Mouse (Mus musculus) liver, embryonic 11.5 days (tissue): ENCODE results near the gene Ift81. TPM values are rescaled to one million over a fixed set of nuclear protein-coding genes. Genes with fewer than 3 reads are reported as not detected.

ENCODE experiments used
- ATAC-seq: fragments of 200-750 bp; cut with Nextera tagmentation; replicated peaks from 2 replicates; pipeline ENCODE4 v1.8.0; 2017; ENCODE audit warnings: moderate number of reproducible peaks, mild to moderate bottlenecking, moderate TSS enrichment, moderate library complexity; ENCODE audit not compliant: low FRiP score
- DNase-seq: peaks from one replicate; pipeline ENCODE4 v3.0.0-alpha.2; 2017; ENCODE audit warnings: low spot score
- H3K27ac ChIP-seq: fragments of 300-500 bp; sonication (generic); 2 replicates; pipeline ENCODE4 v1.5.1; 2014; ENCODE audit warnings: mild to moderate bottlenecking, low read depth, low read length, control low read depth
- H3K27me3 ChIP-seq: fragments of 300-500 bp; sonication (generic); replicated peaks from 2 replicates; pipeline ENCODE4 v1.6.1; 2014; ENCODE audit warnings: low read length, mixed read lengths; ENCODE audit not compliant: control insufficient read depth, insufficient read depth
- H3K36me3 ChIP-seq: fragments of 300-500 bp; sonication (generic); 2 replicates; pipeline ENCODE4 v1.6.1; 2014; ENCODE audit warnings: mild to moderate bottlenecking, low read length, moderate library complexity, mixed read lengths; ENCODE audit not compliant: control insufficient read depth, insufficient read depth
- H3K4me1 ChIP-seq: fragments of 300-500 bp; sonication (generic); replicated peaks from 2 replicates; pipeline ENCODE4 v1.6.1; 2014; ENCODE audit warnings: low read length, mixed read lengths; ENCODE audit not compliant: control insufficient read depth, insufficient read depth
- H3K4me2 ChIP-seq: fragments of 300-500 bp; sonication (generic); 2 replicates; pipeline ENCODE4 v1.6.1; 2014; ENCODE audit warnings: mild to moderate bottlenecking, control low read depth, moderate library complexity
- H3K4me3 ChIP-seq: fragments of 300-500 bp; sonication (generic); 2 replicates; pipeline ENCODE4 v1.5.1; 2014; ENCODE audit warnings: low read depth, low read length, control low read depth
- H3K9ac ChIP-seq: fragments of 300-500 bp; sonication (generic); 2 replicates; pipeline ENCODE4 v1.6.1; 2014; ENCODE audit warnings: low read depth, low read length, control low read depth
- H3K9me3 ChIP-seq: fragments of 300-500 bp; sonication (generic); 2 replicates; pipeline ENCODE4 v1.6.1; 2016; ENCODE audit warnings: low read length, inconsistent platforms, mixed read lengths; ENCODE audit not compliant: control insufficient read depth
- WGBS: fragments of 180-500 bp; shearing (Covaris S2); extraction: QIAGEN DNeasy Blood & Tissue Kit; methylation state at CpG from one replicate; pipeline ENCODE4 v1.1.7; 2014; 5-methylcytosine and 5-hydroxymethylcytosine counted together
- polyA plus RNA-seq: library from polyadenylated mRNA; unstranded; fragments of >200 nt; fragmentation: Nextera tagmentation; extraction: Ambion mirVana; gene quantifications from 2 replicates; pipeline ENCODE4 v1.2.1, GENCODE M21; 2014

Ift81 gene
- polyA plus RNA-seq, 1 experiment from 2014 or later: 10.9 TPM

GRCm38 (mm10) chr5:122503015-122503759 lies 111.1 kb downstream of the Ift81 start:
- ATAC-seq (no peak), DNase-seq (no peak)
- 46% methylated on average over 15 of the region's 15 CpGs for WGBS
- Histone ChIP-seq H3K9ac (peak overlapping the region; percentile 99), H3K4me1 (peaks cover 17% of the 10 kb centered on the region), H3K27ac (no peak overlapping the region), H3K36me3 (peaks cover 4% of the 10 kb centered on the region; the same call in 1 of the 2 replicates), H3K27me3 (no peaks in the 10 kb centered on the region), H3K9me3 (no peaks in the 10 kb centered on the region; the same call in 1 of the 2 replicates), H3K4me3 (peak overlapping the region; percentile 81), H3K4me2 (peak overlapping the region; percentile 96)

- no peaks in the 10 kb centered on the region; the same call in 1 of the 2 replicates for H3K9me3 ChIP-seq
- peak within 1 kb of the TSS; percentile 96 for H3K4me2 ChIP-seq
- peak within 1 kb of the TSS; percentile 99 for H3K27ac ChIP-seq
- H3K4me3 ChIP-seq: peak within 1 kb of the TSS; percentile 81
- ATAC-seq: peak; percentile 91
- H3K36me3 ChIP-seq: peaks cover 9% of the 10 kb centered on the region; the same call in 1 of the 2 replicates
- H3K4me1 ChIP-seq: peaks cover 23% of the 10 kb centered on the region
- under 1% methylated on average over 83 of the region's 113 CpGs for WGBS
- peak within 1 kb of the TSS; percentile 99 for H3K9ac ChIP-seq
- DNase-seq: peak; percentile 92
- no peaks in the 10 kb centered on the region for H3K27me3 ChIP-seq
These were observed 112.0 kb downstream of the Ift81 start, which contains the start of gene Atp2a2 for GRCm38 (mm10) chr5:122502077-122502941. Gene Atp2a2 (minus strand): TSS chr5:122502225.

- peak overlapping the region; percentile 99 for H3K9ac ChIP-seq
- peaks cover 13% of the 10 kb centered on the region; the same call in 1 of the 2 replicates for H3K36me3 ChIP-seq
- ATAC-seq: peak; percentile 38
- H3K27me3 ChIP-seq: no peaks in the 10 kb centered on the region
- peak overlapping the region; percentile 99 for H3K27ac ChIP-seq
- H3K4me3 ChIP-seq: peak overlapping the region; percentile 81
- peak; percentile 79 for DNase-seq
- H3K4me1 ChIP-seq: peaks cover 23% of the 10 kb centered on the region
- H3K9me3 ChIP-seq: no peaks in the 10 kb centered on the region
- H3K4me2 ChIP-seq: peak overlapping the region; percentile 73
- WGBS: under 1% methylated on average over 106 of the region's 113 CpGs
These were observed 112.9 kb downstream of the Ift81 start for GRCm38 (mm10) chr5:122501101-122502076.

- no peak overlapping the region for H3K27ac ChIP-seq
- peak overlapping the region; percentile 99 for H3K9ac ChIP-seq
- no peaks in the 10 kb centered on the region for H3K27me3 ChIP-seq
- H3K4me2 ChIP-seq: peak overlapping the region; percentile 73
- 26% methylated on average over 5 of the region's 5 CpGs for WGBS
- DNase-seq (no peak), ATAC-seq (no peak)
- peak overlapping the region; percentile 81 for H3K4me3 ChIP-seq
- H3K36me3 ChIP-seq: peaks cover 17% of the 10 kb centered on the region; the same call in 1 of the 2 replicates
- peaks cover 23% of the 10 kb centered on the region for H3K4me1 ChIP-seq
- no peaks in the 10 kb centered on the region for H3K9me3 ChIP-seq
These were observed 113.8 kb downstream of the Ift81 start for GRCm38 (mm10) chr5:122500563-122500962.

Other genes starting within 250 kb of the Ift81 start
- 112 and 114 TPM in 2 replicates for gene Gpn3, start 242.6 kb downstream of the Ift81 start, polyA plus RNA-seq
- 50.7 and 52.1 TPM in 2 replicates for gene Fam216a, start 242.2 kb downstream of the Ift81 start, polyA plus RNA-seq
- gene Arpc3, start 222.6 kb downstream of the Ift81 start, polyA plus RNA-seq: 122 and 125 TPM in 2 replicates
- 27.0 and 27.4 TPM in 2 replicates for gene Anapc7, start 192.8 kb downstream of the Ift81 start, polyA plus RNA-seq
- 45.2 and 46.8 TPM in 2 replicates for gene Atp2a2, start 112.3 kb downstream of the Ift81 start, polyA plus RNA-seq
- gene P2rx7, start 29.4 kb upstream of the Ift81 start, polyA plus RNA-seq: 0.47 and 1.3 TPM in 2 replicates
- 27.1 and 30.2 TPM in 2 replicates for gene P2rx4, start 93.0 kb upstream of the Ift81 start, polyA plus RNA-seq
- gene Camkk2, start 164.9 kb upstream of the Ift81 start, polyA plus RNA-seq: 15.5 and 16.6 TPM in 2 replicates
- gene Anapc5, start 206.8 kb upstream of the Ift81 start, polyA plus RNA-seq: 392 and 418 TPM in 2 replicates
- gene Rnf34, start 235.5 kb upstream of the Ift81 start, polyA plus RNA-seq: 24.6 and 26.5 TPM in 2 replicates